Mouse (Mus musculus) naive thymus-derived CD4-positive, alpha-beta T cell, adult 2 months (primary cell): Measurements from ENCODE around the gene Ptger2.

ENCODE experiments used
- DNase-seq: peaks from one replicate; pipeline ENCODE4 v3.0.0-alpha.2; 2011; ENCODE audit warnings: low read depth

The Ptger2 gene

GRCm38 (mm10) chr14:45049689-45050418 lies 61.9 kb downstream of the Ptger2 start:
- DNase-seq: peak; percentile 15

- DNase-seq: no peak
These were observed 62.4 kb downstream of the Ptger2 start for GRCm38 (mm10) chr14:45050419-45050776.

GRCm38 (mm10) chr14:45051116-45051515 lies 63.1 kb downstream of the Ptger2 start:
- no peak for DNase-seq
